Mouse (Mus musculus): Measurements from ENCODE around the gene Apobec2.

GRCm38 (mm10) chr17:48425823-48426612 lies 6.7 kb downstream of the Apobec2 start:
- TF ChIP-seq POLR2A (IDR thresholded peaks at IDR 0.05; ENCODE audit: control insufficient read depth, extremely low read depth, insufficient read depth, low read length, poor library complexity): no peak
- no peak for TF ChIP-seq CTCF (IDR thresholded peaks at IDR 0.05; ENCODE audit: borderline replicate concordance, control insufficient read depth, extremely low read depth, insufficient read depth, low read length, poor library complexity)
